Mouse (Mus musculus) B cell, adult 2 months (primary cell): ENCODE data around the gene Sdhaf1.
A peak's percentile ranks its signal among the peaks of the same experiment; 100 is the strongest.

Experiments
- DNase-seq, 2 experiments: peaks; one replicate each; pipeline ENCODE4 v3.0.0; 2022

Gene Sdhaf1

GRCm38 (mm10) chr7:30323795-30324194 is at the start of gene Sdhaf1:
TSS of gene Sdhaf1 (minus strand) at chr7:30323895.
- DNase-seq = no peak

GRCm38 (mm10) chr7:30367466-30367865 is 43.8 kb upstream of the Sdhaf1 start:
- DNase-seq = no peak

DNA sequence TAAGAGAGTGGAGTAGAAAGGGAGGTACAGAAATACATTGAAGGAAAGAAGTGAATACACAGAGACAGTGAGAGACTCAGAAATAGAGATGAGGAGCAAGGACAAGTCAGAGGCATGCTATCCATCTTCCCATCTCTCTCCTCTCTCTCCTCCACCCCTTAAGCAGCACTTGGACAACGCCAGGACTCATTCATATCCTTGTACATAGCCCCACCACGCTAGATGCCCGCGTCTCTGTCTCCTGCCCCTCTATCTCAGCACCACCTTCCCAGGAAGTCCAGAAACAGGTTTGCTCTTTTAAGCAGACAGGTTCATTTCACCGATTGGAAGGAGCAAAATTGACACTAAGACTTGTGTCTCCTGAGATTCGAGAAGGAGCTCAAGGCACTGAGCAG is 39.6 kb upstream of the Sdhaf1 start:
- DNase-seq = no peak

DNA sequence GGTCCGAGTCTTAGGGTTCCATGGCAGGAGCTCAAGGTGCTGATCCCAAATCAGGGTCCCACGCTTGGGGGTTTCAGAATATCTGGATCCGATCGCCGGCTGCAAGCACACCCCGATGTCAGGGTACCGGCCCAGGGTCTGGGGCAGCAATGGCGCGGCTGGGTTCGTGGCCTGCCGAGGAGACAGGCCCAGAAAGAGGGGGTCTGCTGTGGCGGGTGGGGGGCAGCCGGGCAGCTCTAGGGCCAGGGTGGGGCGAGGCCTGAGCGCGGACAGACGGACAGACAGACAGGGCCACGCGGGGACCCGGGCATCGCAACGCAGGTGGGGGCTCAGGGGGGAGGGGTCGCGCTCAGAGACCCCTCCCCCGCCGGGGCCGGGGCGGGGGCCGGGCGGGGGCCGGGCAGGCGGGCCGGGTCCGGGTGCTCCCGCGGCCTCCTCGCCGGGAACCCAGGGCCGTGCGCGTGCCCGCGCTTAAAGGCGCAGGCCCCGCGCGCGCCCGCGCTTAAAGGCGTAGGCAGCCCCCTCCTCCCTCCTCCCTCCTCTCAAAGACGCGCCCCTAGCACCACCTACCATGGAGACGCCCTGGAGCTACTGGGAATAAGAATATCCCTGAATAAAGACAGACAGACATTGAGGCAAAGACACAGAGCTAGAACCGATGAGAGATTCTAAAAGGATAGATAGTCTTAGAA is 39.1 kb upstream of the Sdhaf1 start, which contains the start of gene Lrfn3:
Lrfn3 (minus strand) TSS at position 121 of the 692 bp plus-strand sequence.
- no peak for DNase-seq

DNA sequence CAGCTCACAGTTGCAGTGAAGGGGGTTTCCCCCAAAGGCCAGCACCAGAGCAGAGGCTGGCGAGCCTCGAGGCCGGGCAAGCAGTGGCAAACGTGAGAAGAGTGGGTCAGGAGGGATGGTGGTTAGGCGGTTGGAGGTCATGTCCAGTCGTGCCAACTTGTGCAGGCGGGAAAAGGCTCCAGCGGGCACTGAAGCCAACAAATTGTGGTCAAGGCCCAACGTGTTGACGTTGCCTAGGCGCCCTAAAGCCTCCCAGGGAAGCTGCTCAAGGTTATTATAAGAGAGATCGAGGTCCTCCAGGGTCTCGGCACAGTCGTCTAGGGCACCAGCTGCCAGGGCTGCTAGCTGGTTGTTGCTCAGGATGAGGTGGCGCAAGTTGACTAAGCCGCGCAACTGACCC is 36.3 kb upstream of the Sdhaf1 start:
- DNase-seq = no peak

DNA sequence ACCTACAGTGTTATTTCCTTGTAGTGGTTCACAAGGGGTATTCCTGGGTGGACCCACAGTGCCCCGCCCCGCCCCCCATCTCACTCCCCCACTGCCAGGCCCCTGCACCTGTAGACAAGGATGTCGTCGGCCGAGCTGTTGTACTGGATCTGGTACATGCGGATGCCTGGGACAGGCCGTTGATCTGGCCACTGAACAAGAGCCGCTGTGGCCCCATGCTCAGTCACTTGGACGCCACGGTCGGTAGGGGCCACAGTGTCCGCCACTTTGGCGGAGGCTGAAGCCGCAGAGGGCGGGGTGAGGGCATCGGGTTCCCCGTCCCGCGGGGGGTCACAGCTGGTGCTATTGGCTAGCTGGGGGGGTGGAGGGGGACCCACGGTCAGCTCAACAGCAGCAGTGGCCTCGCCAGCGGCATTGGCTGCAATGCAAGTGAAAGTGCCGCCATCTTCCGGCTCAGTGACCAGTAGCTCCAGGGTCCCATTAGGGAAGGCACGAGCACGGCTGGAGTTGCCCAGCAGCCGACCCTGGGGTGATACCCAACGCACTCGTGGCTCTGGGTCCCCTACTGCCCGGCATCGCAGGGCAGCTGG is 35.7 kb upstream of the Sdhaf1 start:
- DNase-seq = no peak

DNA sequence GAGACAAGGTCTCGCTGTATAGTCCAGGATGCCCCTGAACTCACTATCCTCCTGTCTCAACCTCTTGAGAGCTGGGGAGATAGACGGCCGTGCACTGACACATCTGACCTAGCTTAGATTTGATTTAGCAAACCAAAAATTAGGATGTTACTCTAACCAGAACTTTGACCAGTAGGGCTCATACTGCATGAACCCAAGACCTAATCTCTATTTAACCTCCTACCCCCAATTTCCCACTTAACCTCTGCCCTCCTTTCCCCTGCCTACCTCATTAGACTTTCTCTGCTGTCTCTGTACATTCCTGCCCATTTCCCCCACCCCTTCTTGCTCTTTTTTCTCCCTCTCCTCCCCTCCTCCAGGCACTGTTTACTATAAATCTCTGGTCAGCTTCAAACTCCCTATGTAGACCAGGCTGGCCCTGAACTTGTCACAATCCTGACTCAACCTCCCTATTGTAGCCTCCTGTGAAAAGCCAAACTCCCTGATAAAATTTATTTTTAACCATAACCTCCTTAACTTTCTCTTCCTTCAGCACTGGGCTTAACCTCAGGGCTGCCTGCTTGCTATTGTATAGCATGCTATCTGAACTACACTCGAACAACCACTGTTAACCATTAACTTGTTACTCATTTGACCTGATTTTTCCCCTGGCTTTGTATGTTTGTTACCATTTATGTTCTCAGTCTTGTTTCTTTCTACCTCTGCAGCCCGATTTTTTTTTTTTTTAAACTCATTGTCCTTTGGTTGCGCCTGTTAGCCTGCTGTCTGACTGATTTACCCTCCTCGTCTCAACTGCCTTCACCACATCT is 34.9 kb upstream of the Sdhaf1 start:
- DNase-seq = no peak

DNA sequence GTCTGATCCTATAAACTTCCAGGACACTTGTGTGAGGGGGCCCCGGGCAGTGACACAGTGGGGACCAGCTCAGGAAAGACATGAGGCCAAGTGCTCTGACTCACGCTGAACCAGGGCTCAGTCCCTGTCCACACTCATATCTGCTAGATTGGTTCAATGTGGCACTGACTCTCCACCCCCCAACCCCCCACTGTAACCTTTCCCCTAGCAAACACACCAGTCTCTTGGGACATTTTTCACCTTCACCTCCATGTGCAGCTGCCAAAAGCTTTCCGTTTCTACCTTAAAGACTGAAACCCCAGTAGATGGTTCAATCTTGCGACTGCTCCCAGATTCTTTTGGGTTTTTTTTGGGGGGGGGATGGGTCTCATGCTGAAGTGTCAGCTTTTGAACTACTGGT is 30.4 kb upstream of the Sdhaf1 start:
- DNase-seq = no peak

GRCm38 (mm10) chr7:30353279-30353822 is 29.7 kb upstream of the Sdhaf1 start:
- DNase-seq = peak; percentile 79 to 84

- peak; percentile 75 to 82 for DNase-seq
Measured at GRCm38 (mm10) chr7:30347828-30348227, 24.1 kb upstream of the Sdhaf1 start.

GRCm38 (mm10) chr7:30346635-30347379 is 23.1 kb upstream of the Sdhaf1 start:
- peak; percentile 80 to 81 for DNase-seq

DNA sequence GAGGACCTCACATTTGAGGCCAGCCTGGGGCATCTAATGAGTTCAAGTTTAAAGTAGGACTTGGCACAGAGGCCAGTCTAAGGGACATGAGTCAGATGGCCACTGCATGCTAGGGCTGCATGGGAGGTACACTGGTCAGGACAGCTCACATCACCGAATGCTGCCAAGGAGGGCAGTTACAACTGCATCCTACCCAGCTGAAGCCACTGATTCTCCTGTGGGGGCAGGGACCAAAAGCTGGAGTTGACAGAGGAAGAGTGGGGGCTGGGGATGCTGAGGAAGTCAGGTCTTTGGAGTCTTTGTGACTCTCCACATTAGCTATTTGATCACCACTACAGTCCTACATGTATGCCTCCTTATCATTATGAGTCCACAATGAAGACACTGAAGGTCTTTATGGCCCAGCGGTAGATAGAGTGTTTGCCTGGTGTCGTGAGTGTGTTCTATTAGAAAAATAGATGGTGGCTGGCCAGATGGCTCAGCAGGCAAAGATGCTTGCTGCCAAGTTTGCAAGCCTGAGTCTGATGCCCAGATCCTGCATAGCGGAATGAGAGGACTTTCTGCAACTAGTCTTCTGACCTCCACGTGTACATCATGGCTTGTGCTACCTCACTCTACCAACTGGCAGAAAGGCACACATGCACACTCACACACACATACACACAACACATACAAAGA is 15.9 kb upstream of the Sdhaf1 start:
- no peak for DNase-seq

- DNase-seq = peak; percentile 72 to 73
Measured at GRCm38 (mm10) chr7:30336384-30336783, 12.7 kb upstream of the Sdhaf1 start.

- DNase-seq = no peak
Measured at GRCm38 (mm10) chr7:30335688-30336087, 12.0 kb upstream of the Sdhaf1 start.

DNA sequence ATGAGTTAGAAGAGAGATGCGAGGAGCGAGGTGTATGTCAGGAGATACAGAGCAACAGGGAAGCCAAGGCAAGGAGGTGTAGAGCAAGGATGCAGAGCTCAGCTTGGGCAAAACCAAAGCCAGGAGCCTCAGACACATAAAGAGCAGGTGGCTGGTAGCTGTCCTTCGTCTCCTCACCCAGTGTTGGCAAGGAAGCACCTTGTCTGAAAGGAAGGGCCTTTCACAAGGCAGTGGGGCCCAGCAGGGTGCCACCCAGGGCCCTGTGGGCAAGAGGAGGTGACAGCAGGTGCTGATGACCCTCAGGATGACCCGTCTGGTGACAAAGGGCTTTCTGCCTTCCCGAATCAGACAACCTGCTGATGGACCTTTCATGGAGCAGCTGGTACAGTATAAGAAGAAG is 10.9 kb upstream of the Sdhaf1 start:
- no peak for DNase-seq

DNA sequence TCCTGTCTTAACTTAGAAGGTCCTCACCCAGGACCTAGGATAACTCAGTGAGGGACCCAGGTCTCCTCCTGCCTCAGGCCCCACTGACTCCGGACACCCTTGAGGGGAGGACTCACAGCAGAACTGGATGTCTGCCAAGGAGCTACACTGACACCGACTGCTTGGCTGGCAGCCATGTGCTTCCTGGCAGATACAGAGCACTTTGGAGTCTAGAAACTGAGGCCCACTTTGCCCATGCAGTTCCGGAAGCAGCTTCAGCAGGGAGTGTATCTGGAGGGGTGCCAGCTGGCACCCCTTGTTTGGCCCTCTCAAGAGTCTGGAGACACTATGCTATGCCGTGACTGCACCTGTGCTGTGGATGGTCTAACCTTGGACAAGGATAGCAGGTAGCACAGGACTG is 9.7 kb upstream of the Sdhaf1 start:
- no peak for DNase-seq

- DNase-seq = no peak
Measured at GRCm38 (mm10) chr7:30332622-30333259, 9.0 kb upstream of the Sdhaf1 start.

DNA sequence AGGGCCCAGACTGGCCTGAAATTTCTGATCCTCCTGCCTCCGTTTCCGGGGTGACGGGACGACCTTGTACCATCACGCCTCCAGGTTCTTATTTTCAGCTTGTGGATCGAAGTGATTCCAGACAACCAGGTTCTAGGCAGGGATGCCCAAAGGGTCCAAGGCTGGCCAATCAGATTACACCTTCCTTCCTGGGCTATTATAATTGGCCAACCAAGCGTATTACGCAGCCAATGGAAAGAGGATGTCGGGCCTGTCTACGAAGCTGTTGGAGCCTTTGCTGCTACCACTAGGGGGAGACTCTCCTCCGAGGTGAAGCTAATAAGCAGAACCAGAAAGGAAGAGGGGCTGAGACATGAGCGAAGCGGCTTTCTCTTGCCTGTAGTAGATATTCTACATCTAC is 8.2 kb upstream of the Sdhaf1 start:
- DNase-seq = peak; percentile 84 to 88

DNA sequence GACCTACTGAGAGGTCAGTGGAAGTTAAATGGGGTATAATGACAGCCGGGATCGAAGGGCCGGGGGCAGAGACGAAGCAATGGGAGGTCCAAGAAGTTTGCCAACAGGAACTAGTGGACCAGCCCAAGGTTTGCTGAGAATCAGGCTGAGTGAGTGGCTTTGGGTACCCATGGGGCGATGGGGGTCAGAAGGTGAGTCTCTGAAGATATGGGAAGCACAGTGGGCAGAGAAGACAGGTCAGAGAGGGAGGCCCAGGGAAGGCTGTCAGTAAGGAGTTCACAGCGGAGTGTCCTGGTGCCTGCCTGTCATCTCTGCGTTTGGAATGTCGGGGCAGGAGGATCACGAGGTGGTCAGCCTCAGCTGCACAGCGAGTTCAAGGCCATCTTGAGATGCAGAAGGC is 4.7 kb upstream of the Sdhaf1 start:
- no peak for DNase-seq

GRCm38 (mm10) chr7:30327140-30327539 is 3.4 kb upstream of the Sdhaf1 start:
- DNase-seq = peak; percentile 38 to 47

DNA sequence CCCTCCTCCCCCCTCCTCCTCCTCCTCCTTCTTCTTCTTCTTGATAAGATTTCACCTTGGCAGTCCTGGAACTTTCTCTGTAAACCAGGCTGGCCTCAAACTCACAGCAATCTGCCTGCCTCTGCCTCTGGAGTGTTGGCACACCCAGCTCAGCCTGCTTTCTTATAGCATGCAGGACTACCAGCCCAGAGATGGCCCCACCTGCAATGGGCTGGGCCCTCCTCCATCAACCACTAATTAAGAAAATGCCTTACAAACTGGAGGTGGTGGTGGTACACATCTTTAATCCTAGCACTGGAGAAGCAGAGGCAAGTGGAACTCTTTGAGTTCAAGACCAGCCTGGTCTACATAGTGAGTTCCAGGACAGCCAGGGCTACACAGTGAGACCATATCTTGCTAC is 2.7 kb upstream of the Sdhaf1 start:
- DNase-seq = no peak

- DNase-seq = peak; percentile 89 to 90
Measured at GRCm38 (mm10) chr7:30325364-30325763, 1.7 kb upstream of the Sdhaf1 start.
